Mouse (Mus musculus): ENCODE data around the gene Atp6v1g3. TPM values are rescaled to one million over a fixed set of nuclear protein-coding genes. Genes with fewer than 3 reads are reported as not detected.

Gene Atp6v1g3
- polyA plus RNA-seq, 1 experiment from 2014 or later: 3.6 TPM

GRCm38 (mm10) chr1:138294487-138294886 is 20.9 kb downstream of the Atp6v1g3 start:
- DNase-seq (ENCODE audit: low spot score) (no peak), ATAC-seq (ENCODE audit: insufficient number of reproducible peaks, low FRiP score, low TSS enrichment, low read depth) (no peak)
- Histone ChIP-seq H3K9ac (ENCODE audit: low read length) (no peak overlapping the region), H3K27me3 (ENCODE audit: control insufficient read depth, insufficient read depth, low read length) (no peaks in the 10 kb centered on the region), H3K36me3 (ENCODE audit: control insufficient read depth, insufficient read depth, low read length) (no peaks in the 10 kb centered on the region), H3K27ac (replicated peaks; ENCODE audit: low read depth, low read length) (no peak overlapping the region), H3K9me3 (ENCODE audit: control insufficient read depth, low read length) (no peaks in the 10 kb centered on the region), H3K4me3 (ENCODE audit: low read depth, low read length) (no peak overlapping the region), H3K4me2 (ENCODE audit: low read depth, severe bottlenecking) (no peak overlapping the region), H3K4me1 (ENCODE audit: control insufficient read depth, insufficient read depth, low read length) (no peaks in the 10 kb centered on the region)
- 86% methylated on average over 5 of the region's 5 CpGs for WGBS

- Histone ChIP-seq H3K4me3 (ENCODE audit: low read depth, low read length) (no peak overlapping the region), H3K9me3 (ENCODE audit: control insufficient read depth, low read length) (no peaks in the 10 kb centered on the region), H3K4me1 (ENCODE audit: control insufficient read depth, insufficient read depth, low read length) (no peaks in the 10 kb centered on the region), H3K9ac (ENCODE audit: low read length) (no peak overlapping the region), H3K27ac (replicated peaks; ENCODE audit: low read depth, low read length) (no peak overlapping the region), H3K36me3 (ENCODE audit: control insufficient read depth, insufficient read depth, low read length) (no peaks in the 10 kb centered on the region), H3K4me2 (ENCODE audit: low read depth, severe bottlenecking) (no peak overlapping the region), H3K27me3 (ENCODE audit: control insufficient read depth, insufficient read depth, low read length) (no peaks in the 10 kb centered on the region)
- ATAC-seq (ENCODE audit: insufficient number of reproducible peaks, low FRiP score, low TSS enrichment, low read depth) (no peak), DNase-seq (ENCODE audit: low spot score) (no peak)
- WGBS: 10% methylated on average over 2 of the region's 2 CpGs
Observed at GRCm38 (mm10) chr1:138298156-138298555, 24.6 kb downstream of the Atp6v1g3 start.

GRCm38 (mm10) chr1:138299576-138299975 is 26.0 kb downstream of the Atp6v1g3 start:
- no peak overlapping the region for H3K4me3 ChIP-seq (ENCODE audit: low read depth, low read length)
- H3K27ac ChIP-seq (replicated peaks; ENCODE audit: low read depth, low read length): no peak overlapping the region
- H3K9ac ChIP-seq (ENCODE audit: low read length): no peak overlapping the region
- no peaks in the 10 kb centered on the region for H3K36me3 ChIP-seq (ENCODE audit: control insufficient read depth, insufficient read depth, low read length)
- 65% methylated on average over 4 of the region's 4 CpGs for WGBS
- no peaks in the 10 kb centered on the region for H3K9me3 ChIP-seq (ENCODE audit: control insufficient read depth, low read length)
- no peaks in the 10 kb centered on the region for H3K4me1 ChIP-seq (ENCODE audit: control insufficient read depth, insufficient read depth, low read length)
- H3K27me3 ChIP-seq (ENCODE audit: control insufficient read depth, insufficient read depth, low read length): no peaks in the 10 kb centered on the region
- H3K4me2 ChIP-seq (ENCODE audit: low read depth, severe bottlenecking): no peak overlapping the region
- ATAC-seq (ENCODE audit: insufficient number of reproducible peaks, low FRiP score, low TSS enrichment, low read depth): no peak; the same call in 1 of the 2 replicates
- no peak for DNase-seq (ENCODE audit: low spot score)

GRCm38 (mm10) chr1:138301920-138302319 is 28.4 kb downstream of the Atp6v1g3 start:
- 86% methylated on average over 5 of the region's 5 CpGs for WGBS
- no peaks in the 10 kb centered on the region for H3K27me3 ChIP-seq (ENCODE audit: control insufficient read depth, insufficient read depth, low read length)
- no peak for DNase-seq (ENCODE audit: low spot score)
- no peak overlapping the region for H3K27ac ChIP-seq (replicated peaks; ENCODE audit: low read depth, low read length)
- no peak overlapping the region for H3K4me3 ChIP-seq (ENCODE audit: low read depth, low read length)
- no peaks in the 10 kb centered on the region for H3K36me3 ChIP-seq (ENCODE audit: control insufficient read depth, insufficient read depth, low read length)
- no peak for ATAC-seq (ENCODE audit: insufficient number of reproducible peaks, low FRiP score, low TSS enrichment, low read depth)
- H3K9me3 ChIP-seq (ENCODE audit: control insufficient read depth, low read length): no peaks in the 10 kb centered on the region
- no peak overlapping the region for H3K9ac ChIP-seq (ENCODE audit: low read length)
- H3K4me1 ChIP-seq (ENCODE audit: control insufficient read depth, insufficient read depth, low read length): no peaks in the 10 kb centered on the region
- no peak overlapping the region for H3K4me2 ChIP-seq (ENCODE audit: low read depth, severe bottlenecking)

- no peaks in the 10 kb centered on the region for H3K36me3 ChIP-seq (ENCODE audit: control insufficient read depth, insufficient read depth, low read length)
- H3K9me3 ChIP-seq (ENCODE audit: control insufficient read depth, low read length): no peaks in the 10 kb centered on the region
- no peak overlapping the region for H3K27ac ChIP-seq (replicated peaks; ENCODE audit: low read depth, low read length)
- 92% methylated on average over 2 of the region's 2 CpGs for WGBS
- ATAC-seq (ENCODE audit: insufficient number of reproducible peaks, low FRiP score, low TSS enrichment, low read depth) (no peak), DNase-seq (ENCODE audit: low spot score) (no peak)
- H3K4me2 ChIP-seq (ENCODE audit: low read depth, severe bottlenecking): no peak overlapping the region
- H3K27me3 ChIP-seq (ENCODE audit: control insufficient read depth, insufficient read depth, low read length): no peaks in the 10 kb centered on the region
- no peak overlapping the region for H3K9ac ChIP-seq (ENCODE audit: low read length)
- H3K4me3 ChIP-seq (ENCODE audit: low read depth, low read length): no peak overlapping the region
- H3K4me1 ChIP-seq (ENCODE audit: control insufficient read depth, insufficient read depth, low read length): no peaks in the 10 kb centered on the region
Observed at GRCm38 (mm10) chr1:138302756-138303155, 29.2 kb downstream of the Atp6v1g3 start.

GRCm38 (mm10) chr1:138303296-138303695 is 29.8 kb downstream of the Atp6v1g3 start:
- ATAC-seq (ENCODE audit: insufficient number of reproducible peaks, low FRiP score, low TSS enrichment, low read depth): no peak
- Histone ChIP-seq H3K36me3 (ENCODE audit: control insufficient read depth, insufficient read depth, low read length) (no peaks in the 10 kb centered on the region), H3K4me1 (ENCODE audit: control insufficient read depth, insufficient read depth, low read length) (no peaks in the 10 kb centered on the region), H3K27ac (replicated peaks; ENCODE audit: low read depth, low read length) (no peak overlapping the region), H3K4me2 (ENCODE audit: low read depth, severe bottlenecking) (no peak overlapping the region), H3K9me3 (ENCODE audit: control insufficient read depth, low read length) (no peaks in the 10 kb centered on the region), H3K4me3 (ENCODE audit: low read depth, low read length) (no peak overlapping the region), H3K9ac (ENCODE audit: low read length) (no peak overlapping the region), H3K27me3 (ENCODE audit: control insufficient read depth, insufficient read depth, low read length) (no peaks in the 10 kb centered on the region)
- WGBS: 90% methylated on average over 1 of the region's 1 CpGs
- no peak for DNase-seq (ENCODE audit: low spot score)

- H3K27ac ChIP-seq (replicated peaks; ENCODE audit: low read depth, low read length): no peak overlapping the region
- H3K27me3 ChIP-seq (ENCODE audit: control insufficient read depth, insufficient read depth, low read length): no peaks in the 10 kb centered on the region
- no peaks in the 10 kb centered on the region for H3K9me3 ChIP-seq (ENCODE audit: control insufficient read depth, low read length)
- no peaks in the 10 kb centered on the region for H3K36me3 ChIP-seq (ENCODE audit: control insufficient read depth, insufficient read depth, low read length)
- no peaks in the 10 kb centered on the region for H3K4me1 ChIP-seq (ENCODE audit: control insufficient read depth, insufficient read depth, low read length)
- 64% methylated on average over 8 of the region's 8 CpGs for WGBS
- no peak for ATAC-seq (ENCODE audit: insufficient number of reproducible peaks, low FRiP score, low TSS enrichment, low read depth)
- no peak overlapping the region for H3K4me3 ChIP-seq (ENCODE audit: low read depth, low read length)
- H3K4me2 ChIP-seq (ENCODE audit: low read depth, severe bottlenecking): no peak overlapping the region
- no peak overlapping the region for H3K9ac ChIP-seq (ENCODE audit: low read length)
- no peak for DNase-seq (ENCODE audit: low spot score)
Observed at GRCm38 (mm10) chr1:138304141-138304915, 30.8 kb downstream of the Atp6v1g3 start.

- H3K36me3 ChIP-seq (ENCODE audit: control insufficient read depth, insufficient read depth, low read length): no peaks in the 10 kb centered on the region
- no peak overlapping the region for H3K4me2 ChIP-seq (ENCODE audit: low read depth, severe bottlenecking)
- ATAC-seq (ENCODE audit: insufficient number of reproducible peaks, low FRiP score, low TSS enrichment, low read depth): no peak
- peaks cover 7% of the 10 kb centered on the region; the same call in 1 of the 2 replicates for H3K4me1 ChIP-seq (ENCODE audit: control insufficient read depth, insufficient read depth, low read length)
- 72% methylated on average over 3 of the region's 3 CpGs for WGBS
- no peak for DNase-seq (ENCODE audit: low spot score)
- H3K27ac ChIP-seq (replicated peaks; ENCODE audit: low read depth, low read length): no peak overlapping the region
- no peak overlapping the region for H3K9ac ChIP-seq (ENCODE audit: low read length)
- no peak overlapping the region for H3K4me3 ChIP-seq (ENCODE audit: low read depth, low read length)
- no peaks in the 10 kb centered on the region for H3K27me3 ChIP-seq (ENCODE audit: control insufficient read depth, insufficient read depth, low read length)
- H3K9me3 ChIP-seq (ENCODE audit: control insufficient read depth, low read length): no peaks in the 10 kb centered on the region
Observed at GRCm38 (mm10) chr1:138322657-138323056, 49.1 kb downstream of the Atp6v1g3 start.
